ENCODE assay signal across 31 mouse cellular contexts in the genomic region with DNA sequence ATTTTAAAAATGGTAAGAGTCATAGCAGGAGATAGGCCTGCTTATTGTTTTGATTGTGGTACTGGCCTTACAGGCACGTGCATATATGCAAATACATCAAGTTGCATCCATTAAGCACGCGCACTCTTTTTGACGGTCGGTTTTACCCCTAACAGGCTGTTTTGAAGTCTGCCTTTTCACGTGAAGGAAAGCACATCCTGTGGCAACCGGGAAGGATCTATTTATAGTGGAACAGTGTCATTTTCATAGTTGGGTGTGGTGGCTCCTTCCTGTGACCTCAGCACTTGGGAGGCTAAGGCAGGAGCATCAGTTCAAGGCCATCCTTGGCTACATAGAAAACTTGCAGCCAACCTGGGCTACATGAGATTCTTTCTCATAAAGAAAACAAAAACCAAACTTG.
"Had no signal": no experiment of that assay in that cellular context is flagged by ENCODE, and none has a peak within 500 bp of the region (broad histone marks: within the 10 kb centered on the region; RNA-seq: fewer than 3 reads in every experiment).

No protein-coding gene starts in this region.

- H3K9ac ChIP-seq: limb, embryonic 12.5 days; limb, embryonic 13.5 days; limb, embryonic 15.5 days; liver, embryonic 12.5 days; liver, embryonic 13.5 days; liver, embryonic 14.5 days; liver, embryonic 15.5 days; liver, postnatal 0 days; lung, embryonic 14.5 days; lung, embryonic 15.5 days; midbrain, embryonic 12.5 days; midbrain, embryonic 13.5 days; midbrain, embryonic 15.5 days; neural tube, embryonic 12.5 days had no signal

- H3K4me1 ChIP-seq: limb, embryonic 10.5 days; limb, embryonic 12.5 days; limb, embryonic 13.5 days; limb, embryonic 15.5 days; liver, embryonic 12.5 days; liver, embryonic 13.5 days; liver, embryonic 15.5 days; lung, embryonic 15.5 days; midbrain, embryonic 10.5 days; midbrain, embryonic 12.5 days; midbrain, embryonic 13.5 days; neural tube, embryonic 12.5 days had no signal

- H3K36me3 ChIP-seq: limb, embryonic 10.5 days; limb, embryonic 12.5 days; limb, embryonic 13.5 days; limb, embryonic 15.5 days; liver, embryonic 12.5 days; liver, embryonic 13.5 days; liver, embryonic 15.5 days; lung, embryonic 15.5 days; midbrain, embryonic 10.5 days; midbrain, embryonic 12.5 days; midbrain, embryonic 13.5 days; midbrain, embryonic 15.5 days; neural tube, embryonic 12.5 days had no signal

- ATAC-seq: liver, embryonic 12.5 days; liver, postnatal 0 days; lung, postnatal 0 days; midbrain, embryonic 13.5 days; midbrain, embryonic 15.5 days; midbrain, embryonic 16.5 days had no signal

- H3K27ac ChIP-seq: limb, embryonic 10.5 days; limb, embryonic 12.5 days; limb, embryonic 13.5 days; limb, embryonic 15.5 days; liver, embryonic 12.5 days; liver, embryonic 13.5 days; liver, embryonic 14.5 days; liver, embryonic 15.5 days; lung, embryonic 15.5 days; macrophage; midbrain, embryonic 10.5 days; midbrain, embryonic 12.5 days; midbrain, embryonic 13.5 days; midbrain, embryonic 15.5 days; neural tube, embryonic 12.5 days had no signal

- H3K27me3 ChIP-seq: limb, embryonic 12.5 days; limb, embryonic 13.5 days; limb, embryonic 15.5 days; liver, embryonic 12.5 days; liver, embryonic 13.5 days; liver, embryonic 15.5 days; lung, embryonic 15.5 days; midbrain, embryonic 12.5 days; midbrain, embryonic 13.5 days; midbrain, embryonic 15.5 days; neural tube, embryonic 12.5 days had no signal

- H3K4me2 ChIP-seq: limb, embryonic 12.5 days; limb, embryonic 13.5 days; limb, embryonic 15.5 days; liver, embryonic 11.5 days; liver, embryonic 12.5 days; liver, embryonic 13.5 days; liver, embryonic 15.5 days; lung, embryonic 14.5 days; lung, embryonic 15.5 days; midbrain, embryonic 11.5 days; midbrain, embryonic 12.5 days; midbrain, embryonic 13.5 days; midbrain, embryonic 15.5 days; neural tube, embryonic 12.5 days had no signal

- H3K4me3 ChIP-seq: limb, embryonic 10.5 days; limb, embryonic 12.5 days; limb, embryonic 13.5 days; limb, embryonic 15.5 days; liver, embryonic 12.5 days; liver, embryonic 13.5 days; liver, embryonic 15.5 days; lung, embryonic 15.5 days; megakaryocyte, embryonic 14.5 days; midbrain, embryonic 10.5 days; midbrain, embryonic 12.5 days; midbrain, embryonic 13.5 days; midbrain, embryonic 15.5 days; myocyte; neural tube, embryonic 12.5 days had no signal

- DNase-seq: left cerebral cortex, postnatal 4 days; liver; liver, embryonic 13.5 days; liver, postnatal 0 days; lung, adult 18-20 months; lung, adult 2 months; lung, embryonic 14.5 days; lung, postnatal 10 days; lung, postnatal 36 days; lung, postnatal 4 days; midbrain, embryonic 14.5 days had no signal

- H3K9me3 ChIP-seq: limb, embryonic 10.5 days; limb, embryonic 13.5 days; limb, embryonic 15.5 days; liver, embryonic 15.5 days; lung, embryonic 15.5 days; megakaryocyte, embryonic 14.5 days; midbrain, embryonic 13.5 days; midbrain, embryonic 15.5 days; neural tube, embryonic 12.5 days had no signal
